Mouse (Mus musculus) lung, embryonic 15.5 days (tissue): ENCODE measurements around the gene Esrrb. TPM values are rescaled to one million over a fixed set of nuclear protein-coding genes. Genes with fewer than 3 reads are reported as not detected.

ENCODE experiments used
- ATAC-seq: fragments of 200-750 bp; cut with Nextera tagmentation; 2 replicates; pipeline ENCODE4 v1.8.0; 2017; ENCODE audit warnings: moderate number of reproducible peaks, borderline replicate concordance; ENCODE audit not compliant: low FRiP score, low TSS enrichment; ENCODE audit errors: extremely low read depth
- H3K27ac ChIP-seq: fragments of 300-500 bp; sonication (generic); 2 replicates; pipeline ENCODE4 v1.5.1; 2015; ENCODE audit warnings: moderate library complexity, mild to moderate bottlenecking, inconsistent platforms
- H3K27me3 ChIP-seq: fragments of 300-500 bp; sonication (generic); 2 replicates; pipeline ENCODE4 v1.6.1; 2015; ENCODE audit warnings: inconsistent platforms
- H3K36me3 ChIP-seq: fragments of 300-500 bp; sonication (generic); 2 replicates; pipeline ENCODE4 v1.6.1; 2015; ENCODE audit warnings: inconsistent platforms
- H3K4me1 ChIP-seq: fragments of 300-500 bp; sonication (generic); 2 replicates; pipeline ENCODE4 v1.6.1; 2015; ENCODE audit warnings: inconsistent platforms
- H3K4me2 ChIP-seq: fragments of 300-500 bp; sonication (generic); 2 replicates; pipeline ENCODE4 v1.6.1; 2015; ENCODE audit warnings: inconsistent platforms, mild to moderate bottlenecking, moderate library complexity
- H3K4me3 ChIP-seq: fragments of 300-500 bp; sonication (generic); 2 replicates; pipeline ENCODE4 v1.5.1; 2015; ENCODE audit warnings: mild to moderate bottlenecking, inconsistent platforms
- H3K9ac ChIP-seq: fragments of 300-500 bp; sonication (generic); 2 replicates; pipeline ENCODE4 v1.6.1; 2015; ENCODE audit warnings: inconsistent platforms
- H3K9me3 ChIP-seq: fragments of 300-500 bp; sonication (generic); 2 replicates; pipeline ENCODE4 v1.6.1; 2016; ENCODE audit warnings: inconsistent platforms
- WGBS: fragments of 180-500 bp; shearing (Covaris S2); methylation state at CpG from one replicate; pipeline ENCODE4 v1.1.7; 2015; 5-methylcytosine and 5-hydroxymethylcytosine counted together
- polyA plus RNA-seq: library from polyadenylated mRNA; unstranded; fragments of >200 nt; fragmentation: Nextera tagmentation; extraction: Ambion mirVana; gene quantifications from 2 replicates; pipeline ENCODE4 v1.2.1, GENCODE M21; 2015

The Esrrb gene
- polyA plus RNA-seq, 1 experiment from 2014 or later: 0.19 TPM

GRCm38 (mm10) chr12:86422166-86422910, 61.4 kb downstream of the Esrrb start:
- Histone ChIP-seq H3K4me3 (peak overlapping the region; percentile 42), H3K9me3 (no peaks in the 10 kb centered on the region), H3K27me3 (peaks cover 86% of the 10 kb centered on the region), H3K27ac (no peak overlapping the region), H3K36me3 (no peaks in the 10 kb centered on the region), H3K4me2 (peak overlapping the region; percentile 78), H3K4me1 (peaks cover 15% of the 10 kb centered on the region), H3K9ac (no peak overlapping the region)
- WGBS: 2% methylated on average over 58 of the region's 59 CpGs
- no peak for ATAC-seq

GRCm38 (mm10) chr12:86423102-86423501, 62.2 kb downstream of the Esrrb start:
- H3K9me3 ChIP-seq: no peaks in the 10 kb centered on the region
- ATAC-seq: no peak
- H3K27me3 ChIP-seq: peaks cover 82% of the 10 kb centered on the region
- 6% methylated on average over 13 of the region's 13 CpGs for WGBS
- no peak overlapping the region for H3K4me2 ChIP-seq
- no peak overlapping the region for H3K27ac ChIP-seq
- H3K36me3 ChIP-seq: no peaks in the 10 kb centered on the region
- no peak overlapping the region for H3K4me3 ChIP-seq
- peaks cover 15% of the 10 kb centered on the region for H3K4me1 ChIP-seq
- H3K9ac ChIP-seq: no peak overlapping the region

GRCm38 (mm10) chr12:86427585-86427984, 66.7 kb downstream of the Esrrb start:
- ATAC-seq: no peak
- Histone ChIP-seq H3K9ac (no peak overlapping the region), H3K4me1 (peaks cover 2% of the 10 kb centered on the region), H3K9me3 (no peaks in the 10 kb centered on the region), H3K4me2 (no peak overlapping the region), H3K27me3 (peaks cover 45% of the 10 kb centered on the region), H3K27ac (no peak overlapping the region), H3K36me3 (no peaks in the 10 kb centered on the region), H3K4me3 (no peak overlapping the region)
- WGBS: 52% methylated on average over 2 of the region's 2 CpGs

- Histone ChIP-seq H3K9me3 (no peaks in the 10 kb centered on the region), H3K27ac (no peak overlapping the region), H3K9ac (no peak overlapping the region), H3K4me2 (no peak overlapping the region), H3K27me3 (peaks cover 8% of the 10 kb centered on the region; the same call in 1 of the 2 replicates), H3K4me3 (no peak overlapping the region), H3K4me1 (no peaks in the 10 kb centered on the region), H3K36me3 (no peaks in the 10 kb centered on the region)
- ATAC-seq: no peak
- 62% methylated on average over 5 of the region's 5 CpGs for WGBS
These were observed 70.8 kb downstream of the Esrrb start for GRCm38 (mm10) chr12:86431671-86432070.

GRCm38 (mm10) chr12:86433371-86433821, 72.5 kb downstream of the Esrrb start:
- no peaks in the 10 kb centered on the region for H3K36me3 ChIP-seq
- no peak overlapping the region for H3K4me3 ChIP-seq
- H3K4me2 ChIP-seq: peak overlapping the region; percentile 45
- H3K9me3 ChIP-seq: no peaks in the 10 kb centered on the region
- H3K27ac ChIP-seq: no peak overlapping the region
- peak; percentile 15; the same call in 1 of the 2 replicates for ATAC-seq
- no peak overlapping the region for H3K9ac ChIP-seq
- 2% methylated on average over 5 of the region's 13 CpGs for WGBS
- H3K27me3 ChIP-seq: peaks cover 7% of the 10 kb centered on the region; the same call in 1 of the 2 replicates
- no peaks in the 10 kb centered on the region for H3K4me1 ChIP-seq

- WGBS: 80% methylated on average over 13 of the region's 13 CpGs
- no peak overlapping the region for H3K4me2 ChIP-seq
- H3K9ac ChIP-seq: no peak overlapping the region
- no peaks in the 10 kb centered on the region for H3K4me1 ChIP-seq
- no peak for ATAC-seq
- no peaks in the 10 kb centered on the region for H3K36me3 ChIP-seq
- no peaks in the 10 kb centered on the region for H3K9me3 ChIP-seq
- no peak overlapping the region for H3K4me3 ChIP-seq
- H3K27ac ChIP-seq: no peak overlapping the region
- H3K27me3 ChIP-seq: peaks cover 3% of the 10 kb centered on the region; the same call in 1 of the 2 replicates
These were observed 74.7 kb downstream of the Esrrb start for GRCm38 (mm10) chr12:86435651-86436050.

GRCm38 (mm10) chr12:86450848-86451247, 89.9 kb downstream of the Esrrb start:
- H3K27me3 ChIP-seq: no peaks in the 10 kb centered on the region
- H3K27ac ChIP-seq: no peak overlapping the region
- no peak overlapping the region for H3K9ac ChIP-seq
- WGBS: 78% methylated on average over 5 of the region's 5 CpGs
- H3K4me2 ChIP-seq: no peak overlapping the region
- H3K9me3 ChIP-seq: no peaks in the 10 kb centered on the region
- no peak for ATAC-seq
- H3K4me1 ChIP-seq: no peaks in the 10 kb centered on the region
- H3K36me3 ChIP-seq: no peaks in the 10 kb centered on the region
- no peak overlapping the region for H3K4me3 ChIP-seq

- Histone ChIP-seq H3K36me3 (no peaks in the 10 kb centered on the region), H3K9me3 (no peaks in the 10 kb centered on the region), H3K27me3 (no peaks in the 10 kb centered on the region), H3K27ac (no peak overlapping the region), H3K9ac (no peak overlapping the region), H3K4me3 (no peak overlapping the region), H3K4me2 (no peak overlapping the region), H3K4me1 (no peaks in the 10 kb centered on the region)
- WGBS: 52% methylated on average over 1 of the region's 1 CpGs
- ATAC-seq: no peak
These were observed 94.1 kb downstream of the Esrrb start for GRCm38 (mm10) chr12:86455009-86455408.

GRCm38 (mm10) chr12:86462742-86463470, 102.0 kb downstream of the Esrrb start:
- Histone ChIP-seq H3K4me3 (no peak overlapping the region), H3K27me3 (no peaks in the 10 kb centered on the region), H3K9ac (no peak overlapping the region), H3K27ac (no peak overlapping the region), H3K9me3 (no peaks in the 10 kb centered on the region), H3K4me2 (no peak overlapping the region), H3K36me3 (no peaks in the 10 kb centered on the region), H3K4me1 (no peaks in the 10 kb centered on the region)
- no peak; the same call in 1 of the 2 replicates for ATAC-seq
- 75% methylated on average over 9 of the region's 9 CpGs for WGBS

GRCm38 (mm10) chr12:86464385-86464784, 103.5 kb downstream of the Esrrb start:
- no peak overlapping the region for H3K4me2 ChIP-seq
- no peak for ATAC-seq

GRCm38 (mm10) chr12:86466180-86466579, 105.3 kb downstream of the Esrrb start:
- 49% methylated on average over 4 of the region's 4 CpGs for WGBS
- ATAC-seq: no peak

More at GRCm38 (mm10) chr12:86464385-86464784, 103.5 kb downstream of the Esrrb start:
- Histone ChIP-seq H3K36me3 (no peaks in the 10 kb centered on the region), H3K9ac (no peak overlapping the region), H3K4me3 (no peak overlapping the region), H3K27me3 (no peaks in the 10 kb centered on the region), H3K27ac (no peak overlapping the region), H3K4me1 (no peaks in the 10 kb centered on the region), H3K9me3 (no peaks in the 10 kb centered on the region)
- WGBS: 83% methylated on average over 1 of the region's 1 CpGs

GRCm38 (mm10) chr12:86469919-86470318, 109.0 kb downstream of the Esrrb start:
- no peaks in the 10 kb centered on the region for H3K9me3 ChIP-seq
- ATAC-seq: no peak
- no peak overlapping the region for H3K27ac ChIP-seq
- H3K9ac ChIP-seq: no peak overlapping the region
- no peaks in the 10 kb centered on the region for H3K27me3 ChIP-seq
- 0 out of 2 replicates have a peak overlapping the region, but pooled peaks have one; percentile 9 for H3K4me2 ChIP-seq
- peaks cover 11% of the 10 kb centered on the region for H3K4me1 ChIP-seq
- no peaks in the 10 kb centered on the region for H3K36me3 ChIP-seq
- H3K4me3 ChIP-seq: no peak overlapping the region
- WGBS: 44% methylated on average over 23 of the region's 23 CpGs

More at GRCm38 (mm10) chr12:86466180-86466579, 105.3 kb downstream of the Esrrb start:
- H3K27me3 ChIP-seq: no peaks in the 10 kb centered on the region
- H3K4me1 ChIP-seq: no peaks in the 10 kb centered on the region
- no peaks in the 10 kb centered on the region for H3K9me3 ChIP-seq
- no peak overlapping the region for H3K27ac ChIP-seq
- H3K4me3 ChIP-seq: no peak overlapping the region
- no peak overlapping the region for H3K4me2 ChIP-seq
- no peaks in the 10 kb centered on the region for H3K36me3 ChIP-seq
- H3K9ac ChIP-seq: no peak overlapping the region
